Mouse (Mus musculus): ENCODE results near the gene Sgms2. TPM values are rescaled to one million over a fixed set of nuclear protein-coding genes. Genes with fewer than 3 reads are reported as not detected.

Gene Sgms2
- polyA plus RNA-seq, 1 experiment from 2014 or later, result 4.1 TPM

DNA sequence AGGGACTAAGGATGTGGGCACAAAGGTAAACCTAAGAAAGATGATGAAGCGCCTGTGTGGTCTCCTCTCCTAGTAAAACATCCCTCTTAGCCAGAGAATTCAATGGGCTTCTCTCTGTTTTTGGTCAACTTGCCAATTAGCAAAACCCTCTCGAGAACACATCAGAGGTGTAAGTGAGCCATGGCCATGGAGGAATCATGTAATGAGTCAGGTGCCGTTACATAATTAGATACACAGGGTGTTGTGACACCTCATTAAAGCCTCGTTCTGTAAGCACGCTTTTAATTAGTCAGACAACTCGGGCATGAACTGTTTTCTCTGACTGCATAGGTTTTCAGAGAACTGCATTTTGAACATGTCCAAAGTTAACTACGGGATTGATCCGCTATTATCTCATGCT, 154.6 kb downstream of the Sgms2 start:
- Histone ChIP-seq H3K36me3 (ENCODE audit: insufficient read depth, low read length) (no peaks in the 10 kb centered on the region), H3K4me3 (ENCODE audit: low read depth, low read length) (no peak overlapping the region), H3K4me2 (replicated peaks; ENCODE audit: low read depth, low read length) (no peak overlapping the region), H3K9me3 (ENCODE audit: low read length) (no peaks in the 10 kb centered on the region), H3K27me3 (replicated peaks; ENCODE audit: insufficient read depth, low read length) (no peaks in the 10 kb centered on the region), H3K4me1 (ENCODE audit: insufficient read depth, low read depth, low read length) (peaks cover 4% of the 10 kb centered on the region; the same call in 1 of the 2 replicates), H3K9ac (replicated peaks; ENCODE audit: low read depth) (no peak overlapping the region), H3K27ac (ENCODE audit: low read length) (no peak overlapping the region)
- TF ChIP-seq CTCF (IDR thresholded peaks at IDR 0.05) (no peak), EP300 (IDR thresholded peaks at IDR 0.05) (no peak)
- ATAC-seq (no peak), DNase-seq (ENCODE audit: low spot score) (no peak)
- WGBS, result 86% methylated on average over 8 of the region's 8 CpGs

DNA sequence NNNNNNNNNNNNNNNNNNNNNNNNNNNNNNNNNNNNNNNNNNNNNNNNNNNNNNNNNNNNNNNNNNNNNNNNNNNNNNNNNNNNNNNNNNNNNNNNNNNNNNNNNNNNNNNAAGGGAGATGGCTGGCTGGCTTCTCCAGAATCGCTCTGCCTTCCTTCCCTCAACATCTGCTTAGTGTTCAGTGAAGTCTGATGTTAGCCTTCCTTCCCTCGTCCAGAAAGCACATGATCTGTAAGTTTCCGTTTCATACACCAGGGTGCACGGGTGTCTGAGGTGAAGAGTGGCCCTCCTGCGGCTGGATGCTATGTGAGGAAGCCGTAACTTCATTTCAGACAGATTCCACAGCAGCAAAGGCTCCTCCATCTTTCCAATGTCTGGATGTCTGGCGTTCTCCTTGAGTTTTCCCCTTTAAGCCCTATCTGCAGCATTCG, 156.1 kb downstream of the Sgms2 start:
- 57% methylated on average over 8 of the region's 8 CpGs for WGBS
- H3K4me3 ChIP-seq (ENCODE audit: low read depth, low read length), result no peak overlapping the region
- no peak overlapping the region for H3K9ac ChIP-seq (replicated peaks; ENCODE audit: low read depth)
- H3K4me1 ChIP-seq (ENCODE audit: insufficient read depth, low read depth, low read length), result peaks cover 4% of the 10 kb centered on the region; the same call in 1 of the 2 replicates
- H3K4me2 ChIP-seq (replicated peaks; ENCODE audit: low read depth, low read length), result peak overlapping the region; percentile 40; the same call in 1 of the 2 replicates
- no peaks in the 10 kb centered on the region for H3K9me3 ChIP-seq (ENCODE audit: low read length)
- H3K36me3 ChIP-seq (ENCODE audit: insufficient read depth, low read length), result no peaks in the 10 kb centered on the region
- no peaks in the 10 kb centered on the region for H3K27me3 ChIP-seq (replicated peaks; ENCODE audit: insufficient read depth, low read length)
- DNase-seq (ENCODE audit: low spot score) (no peak), ATAC-seq (no peak)
- H3K27ac ChIP-seq (ENCODE audit: low read length), result no peak overlapping the region
- TF ChIP-seq CTCF (IDR thresholded peaks at IDR 0.05) (no peak), EP300 (IDR thresholded peaks at IDR 0.05) (no peak)

DNA sequence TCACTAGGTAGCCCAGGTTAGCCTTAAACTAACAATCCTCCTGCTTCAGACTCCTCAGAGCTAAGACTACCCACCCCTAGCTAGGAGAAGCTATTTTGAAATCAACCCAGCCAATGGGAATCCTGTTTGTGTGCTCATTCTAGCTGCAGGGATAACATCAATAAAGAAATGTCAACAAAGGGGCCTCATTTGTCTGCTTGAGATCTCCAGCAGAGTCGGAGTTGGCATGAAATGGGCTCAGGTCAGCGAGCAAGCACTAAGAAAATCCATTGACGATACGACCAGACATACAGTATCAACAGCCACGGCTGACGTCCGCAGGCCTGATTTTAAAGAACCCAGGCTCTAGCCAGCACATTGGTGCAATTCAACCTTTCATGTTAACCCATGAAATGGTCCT, 164.0 kb downstream of the Sgms2 start:
- Histone ChIP-seq H3K36me3 (ENCODE audit: insufficient read depth, low read length) (no peaks in the 10 kb centered on the region), H3K4me1 (ENCODE audit: insufficient read depth, low read depth, low read length) (no peaks in the 10 kb centered on the region; the same call in 1 of the 2 replicates), H3K4me3 (ENCODE audit: low read depth, low read length) (no peak overlapping the region), H3K27me3 (replicated peaks; ENCODE audit: insufficient read depth, low read length) (no peaks in the 10 kb centered on the region), H3K9me3 (ENCODE audit: low read length) (no peaks in the 10 kb centered on the region), H3K9ac (replicated peaks; ENCODE audit: low read depth) (no peak overlapping the region), H3K27ac (ENCODE audit: low read length) (no peak overlapping the region), H3K4me2 (replicated peaks; ENCODE audit: low read depth, low read length) (no peak overlapping the region)
- no peak for DNase-seq (ENCODE audit: low spot score)
- 47% methylated on average over 7 of the region's 7 CpGs for WGBS
- no peak for ATAC-seq
- no peak for TF ChIP-seq EP300 (IDR thresholded peaks at IDR 0.05)
- TF ChIP-seq CTCF (IDR thresholded peaks at IDR 0.05), result no peak

DNA sequence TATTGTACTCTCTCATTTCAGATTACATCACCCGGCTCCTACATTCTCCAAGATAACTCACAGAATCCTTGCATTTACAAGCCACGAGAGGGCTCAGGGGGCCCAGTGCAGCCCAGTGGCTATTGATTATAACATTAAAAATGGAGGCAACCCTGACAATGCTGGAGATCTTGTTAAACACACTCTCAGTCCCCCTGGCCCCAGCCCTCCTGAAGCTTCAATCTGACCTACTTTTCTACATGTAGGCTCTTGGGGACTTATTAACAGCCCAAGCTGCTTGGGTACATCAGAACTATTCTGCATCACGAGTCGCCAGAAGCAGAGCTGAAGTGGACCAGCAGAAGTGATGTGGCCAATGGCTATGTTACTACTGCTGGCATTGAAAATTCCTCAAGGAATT, 164.6 kb downstream of the Sgms2 start:
- Histone ChIP-seq H3K4me2 (replicated peaks; ENCODE audit: low read depth, low read length) (no peak overlapping the region), H3K36me3 (ENCODE audit: insufficient read depth, low read length) (no peaks in the 10 kb centered on the region), H3K27me3 (replicated peaks; ENCODE audit: insufficient read depth, low read length) (no peaks in the 10 kb centered on the region), H3K27ac (ENCODE audit: low read length) (no peak overlapping the region), H3K9me3 (ENCODE audit: low read length) (no peaks in the 10 kb centered on the region), H3K4me1 (ENCODE audit: insufficient read depth, low read depth, low read length) (no peaks in the 10 kb centered on the region; the same call in 1 of the 2 replicates), H3K9ac (replicated peaks; ENCODE audit: low read depth) (no peak overlapping the region), H3K4me3 (ENCODE audit: low read depth, low read length) (no peak overlapping the region)
- WGBS, result 89% methylated on average over 4 of the region's 4 CpGs
- no peak for DNase-seq (ENCODE audit: low spot score)
- ATAC-seq, result no peak
- TF ChIP-seq EP300 (IDR thresholded peaks at IDR 0.05) (no peak), CTCF (IDR thresholded peaks at IDR 0.05) (no peak)

DNA sequence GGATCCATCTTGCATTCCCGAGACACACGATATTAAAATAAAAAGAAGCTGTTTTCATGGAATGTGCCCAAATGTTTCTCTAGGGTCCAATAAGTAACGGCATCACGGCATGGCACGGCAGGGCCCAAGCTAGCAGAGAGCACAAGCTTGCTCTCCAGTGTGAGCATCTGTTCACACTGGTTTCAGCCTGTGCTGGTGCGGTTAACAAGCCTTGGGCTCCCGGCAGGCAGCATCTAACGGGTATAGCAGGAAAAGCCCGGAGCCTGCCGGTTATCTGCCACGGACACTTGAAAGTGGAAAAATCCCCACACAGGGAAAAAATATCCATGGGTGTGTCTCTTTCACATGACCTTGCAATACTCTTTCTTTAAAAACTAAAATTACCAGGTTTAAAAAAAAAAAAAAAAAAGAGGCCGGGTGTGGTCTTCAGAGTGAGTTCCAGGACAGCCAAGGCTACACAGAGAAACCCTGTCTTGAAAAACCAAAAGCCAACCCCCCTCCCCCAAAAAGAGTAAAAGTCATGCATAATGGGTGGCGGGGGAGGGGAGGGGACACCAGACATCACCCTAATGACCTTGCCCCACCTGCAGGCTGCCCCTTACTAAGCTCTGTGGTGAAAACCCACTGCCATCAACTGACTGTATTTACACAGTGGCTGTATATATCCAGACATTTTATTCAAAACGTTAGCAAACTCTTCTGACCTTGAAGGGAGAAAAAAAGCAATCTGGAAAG, 169.0 kb downstream of the Sgms2 start:
- TF ChIP-seq EP300 (IDR thresholded peaks at IDR 0.05) (no peak), CTCF (IDR thresholded peaks at IDR 0.05) (no peak)
- no peak overlapping the region for H3K4me3 ChIP-seq (ENCODE audit: low read depth, low read length)
- no peak overlapping the region for H3K27ac ChIP-seq (ENCODE audit: low read length)
- DNase-seq (ENCODE audit: low spot score), result no peak
- ATAC-seq, result no peak
- no peak overlapping the region for H3K4me2 ChIP-seq (replicated peaks; ENCODE audit: low read depth, low read length)
- 70% methylated on average over 14 of the region's 14 CpGs for WGBS
- no peaks in the 10 kb centered on the region for H3K4me1 ChIP-seq (ENCODE audit: insufficient read depth, low read depth, low read length)
- no peaks in the 10 kb centered on the region for H3K36me3 ChIP-seq (ENCODE audit: insufficient read depth, low read length)
- H3K9me3 ChIP-seq (ENCODE audit: low read length), result no peaks in the 10 kb centered on the region
- no peak overlapping the region for H3K9ac ChIP-seq (replicated peaks; ENCODE audit: low read depth)
- H3K27me3 ChIP-seq (replicated peaks; ENCODE audit: insufficient read depth, low read length), result no peaks in the 10 kb centered on the region

DNA sequence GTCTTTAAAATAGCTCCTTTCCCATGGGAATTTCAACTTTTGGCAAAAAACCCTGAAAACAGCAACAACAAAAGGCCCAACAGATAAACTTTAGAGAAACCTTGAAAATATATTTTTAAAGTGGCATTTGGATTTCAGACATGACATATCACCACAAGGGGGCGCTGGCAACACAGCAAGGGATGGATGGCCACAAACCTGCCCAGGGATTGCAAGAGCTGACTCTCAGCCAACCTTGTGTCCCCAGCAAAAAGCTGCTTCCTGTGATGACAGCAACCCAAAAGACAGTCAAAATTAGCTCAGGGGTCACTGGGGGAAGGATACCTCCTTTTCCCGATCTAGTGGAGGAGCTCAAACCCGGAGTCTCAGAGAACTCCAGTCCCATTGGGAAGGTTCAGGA, 171.0 kb downstream of the Sgms2 start:
- WGBS, result 6% methylated on average over 3 of the region's 3 CpGs
- no peak overlapping the region for H3K27ac ChIP-seq (ENCODE audit: low read length)
- H3K9ac ChIP-seq (replicated peaks; ENCODE audit: low read depth), result no peak overlapping the region
- H3K36me3 ChIP-seq (ENCODE audit: insufficient read depth, low read length), result no peaks in the 10 kb centered on the region
- H3K4me2 ChIP-seq (replicated peaks; ENCODE audit: low read depth, low read length), result no peak overlapping the region
- H3K4me3 ChIP-seq (ENCODE audit: low read depth, low read length), result no peak overlapping the region
- ATAC-seq, result peak; percentile 41
- H3K9me3 ChIP-seq (ENCODE audit: low read length), result no peaks in the 10 kb centered on the region
- TF ChIP-seq EP300 (IDR thresholded peaks at IDR 0.05) (no peak), CTCF (IDR thresholded peaks at IDR 0.05) (peak; percentile 93)
- H3K4me1 ChIP-seq (ENCODE audit: insufficient read depth, low read depth, low read length), result no peaks in the 10 kb centered on the region
- H3K27me3 ChIP-seq (replicated peaks; ENCODE audit: insufficient read depth, low read length), result no peaks in the 10 kb centered on the region
- peak; percentile 88 for DNase-seq (ENCODE audit: low spot score)

Measured in lung, postnatal 0 days (tissue).